Mouse (Mus musculus) kidney, postnatal 25 days (tissue): ENCODE results near the gene Spin2c.
A peak's percentile ranks its signal among the peaks of the same experiment; 100 is the strongest.

ENCODE experiments used
- DNase-seq, 2 experiments: peaks; one replicate each; pipeline ENCODE4 v3.0.0; 2021; ENCODE audit warnings: mixed read lengths in 2 of 2

Spin2c gene

GRCm38 (mm10) chrX:153831951-153832561 is at the start of gene Spin2c:
TSS of gene Spin2c (plus strand) at chrX:153832225.
- peak; percentile 48 to 64 for DNase-seq

GRCm38 (mm10) chrX:153832606-153833005 is 581 bp downstream of the Spin2c start:
- no peak for DNase-seq
